Comparison of ENCODE assay signal across 10 mouse cellular contexts in the genomic region with DNA sequence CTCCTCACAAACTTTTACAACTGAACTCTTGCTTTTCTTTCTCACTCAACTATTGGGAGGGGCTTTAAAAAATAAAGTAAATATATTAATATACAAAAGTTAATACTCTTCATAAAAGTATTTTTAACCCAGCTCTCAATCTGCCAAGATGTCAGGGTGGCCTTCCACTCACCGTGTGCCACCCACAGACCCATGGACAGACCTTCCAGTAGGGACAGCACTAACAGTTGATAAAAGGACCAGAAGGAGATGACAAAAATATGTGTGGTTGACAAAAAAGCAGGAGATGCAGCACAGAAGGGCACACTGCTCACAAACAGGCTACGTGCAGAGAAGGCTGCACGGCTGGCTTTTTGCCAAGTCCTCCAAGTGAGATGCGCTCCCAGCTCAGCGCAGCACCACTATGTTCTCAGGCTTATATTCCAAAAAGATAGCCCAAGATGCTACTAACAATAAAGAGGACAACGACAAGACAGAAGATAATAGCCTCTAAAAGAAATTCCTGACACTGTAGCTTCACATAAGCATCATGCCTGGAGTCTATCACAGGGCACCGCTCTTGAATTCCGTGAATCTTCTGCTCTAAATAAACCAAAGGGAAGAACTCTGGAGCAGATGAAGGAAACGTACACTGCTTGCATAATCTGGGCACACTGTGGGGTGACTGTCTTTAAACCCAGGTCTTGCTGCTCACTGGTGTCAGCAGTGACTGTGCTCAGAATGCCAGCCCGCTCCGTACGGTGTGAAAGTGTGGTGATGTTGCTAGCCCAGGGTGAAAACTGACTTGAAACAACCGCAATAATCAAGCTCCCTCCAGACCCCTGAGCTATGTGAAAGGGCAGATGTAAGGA.
DNase-seq lines count a peak whose midpoint lies in the region; ATAC-seq and TF ChIP-seq lines count a peak whose summit lies in the region.
"Had no signal": no experiment of that assay in that cellular context is flagged by ENCODE, and none has a peak within 500 bp of the region (broad histone marks: within the 10 kb centered on the region; RNA-seq: fewer than 3 reads in every experiment).

No protein-coding gene starts in this region.

- DNase-seq in left cerebral cortex, postnatal 25 days (ENCODE audit: low spot score in 2 of 2): peak; percentile 43 to 55
- no peak for DNase-seq in left cerebral cortex, adult 8-10 months (ENCODE audit: low spot score in 2 of 2)
- DNase-seq in brain, embryonic 14.5 days (ENCODE audit: low read depth): peak; percentile 76
- peak; percentile 71 for DNase-seq in cerebellum, adult 8-10 months
- DNase-seq in heart, postnatal 0 days (ENCODE audit: low spot score): no peak
- no peak for DNase-seq in kidney, adult 2 months
- no peak for DNase-seq in kidney, adult 18-20 months
- no peak for DNase-seq in gastrocnemius, adult 8-10 months (ENCODE audit: low spot score in 2 of 2)

- H3K27me3 ChIP-seq in heart, postnatal 0 days (ENCODE audit: control insufficient read depth, insufficient read depth, low read length): no peaks in the 10 kb centered on the region
- H3K27me3 ChIP-seq in kidney, adult 2 months (replicated peaks; ENCODE audit: control insufficient read depth, insufficient read depth, low read length): no peaks in the 10 kb centered on the region
- H3K27me3 ChIP-seq: embryonic facial prominence, embryonic 13.5 days; Patski had no signal

- no peak for TF ChIP-seq CTCF in brain, embryonic 14.5 days (IDR thresholded peaks at IDR 0.05; ENCODE audit: borderline replicate concordance, extremely low read depth, insufficient read depth, insufficient read length)
- TF ChIP-seq CTCF in heart, postnatal 0 days (IDR thresholded peaks at IDR 0.05; ENCODE audit: low read depth): no peak
- TF ChIP-seq CTCF in kidney, adult 2 months (conservative IDR thresholded peaks at IDR 0.05; ENCODE audit: insufficient read depth, insufficient read length, low read depth, low read length): no peak

- H3K4me2 ChIP-seq in heart, postnatal 0 days (ENCODE audit: low read depth, low read length): no peak overlapping the region
- H3K4me2 ChIP-seq: embryonic facial prominence, embryonic 13.5 days had no signal

- H3K27ac ChIP-seq in heart, postnatal 0 days (ENCODE audit: low read depth): peak overlapping the region; percentile 51; the same call in 1 of the 2 replicates
- H3K27ac ChIP-seq in kidney, adult 2 months (ENCODE audit: insufficient read depth, low read depth, low read length): no peak overlapping the region
- H3K27ac ChIP-seq: embryonic facial prominence, embryonic 13.5 days had no signal

- TF ChIP-seq EP300 in heart, postnatal 0 days (IDR thresholded peaks at IDR 0.05; ENCODE audit: low read depth): no peak

- ATAC-seq in heart, postnatal 0 days (ENCODE audit: insufficient read depth, low read depth): no peak
- ATAC-seq: Patski had no signal

- 48% methylated on average over 13 of the region's 13 CpGs for WGBS in heart, postnatal 0 days
- 84% methylated on average over 13 of the region's 13 CpGs for WGBS in kidney, adult 2 months

- H3K36me3 ChIP-seq in heart, postnatal 0 days (replicated peaks; ENCODE audit: control insufficient read depth, insufficient read depth, low read length): no peaks in the 10 kb centered on the region
- no peaks in the 10 kb centered on the region for H3K36me3 ChIP-seq in kidney, adult 2 months (ENCODE audit: control insufficient read depth, insufficient read depth, low read length)
- H3K36me3 ChIP-seq: embryonic facial prominence, embryonic 13.5 days had no signal

- intact Hi-C loops in left cerebral cortex, postnatal 25 days (cut with DNase I): no loop called here

- no peak overlapping the region for H3K4me3 ChIP-seq in heart, postnatal 0 days (ENCODE audit: low read depth, low read length)
- H3K4me3 ChIP-seq in kidney, adult 2 months (ENCODE audit: insufficient read depth, low read depth, low read length): no peak overlapping the region
- H3K4me3 ChIP-seq: embryonic facial prominence, embryonic 13.5 days had no signal

- H3K9ac ChIP-seq in heart, postnatal 0 days (replicated peaks; ENCODE audit: low read depth, low read length): no peak overlapping the region
- H3K9ac ChIP-seq: embryonic facial prominence, embryonic 13.5 days had no signal

- no peaks in the 10 kb centered on the region for H3K9me3 ChIP-seq in heart, postnatal 0 days (replicated peaks; ENCODE audit: control insufficient read depth, low read length)
- H3K9me3 ChIP-seq: embryonic facial prominence, embryonic 13.5 days had no signal

- peaks cover 63% of the 10 kb centered on the region for H3K4me1 ChIP-seq in heart, postnatal 0 days (ENCODE audit: control insufficient read depth, insufficient read depth)
- H3K4me1 ChIP-seq in kidney, adult 2 months (ENCODE audit: control insufficient read depth, insufficient read depth, low read length): 0 out of 2 replicates have a peak, but pooled peaks cover 3% of the 10 kb centered on the region

- TF ChIP-seq POLR2A in brain, embryonic 14.5 days (IDR thresholded peaks at IDR 0.05; ENCODE audit: borderline replicate concordance, extremely low read depth, insufficient read depth, insufficient read length, poor library complexity, severe bottlenecking): no peak
- no peak for TF ChIP-seq POLR2A in kidney, adult 2 months (IDR thresholded peaks at IDR 0.05; ENCODE audit: low read depth, low read length)

Comparison
In these comparisons a context has a peak if more than half of its experiments do, and no peak if none do; other contexts are left out.
1. DNase-seq: peak in left cerebral cortex, postnatal 25 days (2 of 2), brain, embryonic 14.5 days (single experiment) and cerebellum, adult 8-10 months (single experiment); none in left cerebral cortex, adult 8-10 months (0 of 2), heart, postnatal 0 days (single experiment), kidney, adult 2 months (single experiment), kidney, adult 18-20 months (single experiment) and gastrocnemius, adult 8-10 months (0 of 2).